Mouse (Mus musculus): Measurements from ENCODE around the gene Cdc42ep1.

Gene Cdc42ep1

DNA sequence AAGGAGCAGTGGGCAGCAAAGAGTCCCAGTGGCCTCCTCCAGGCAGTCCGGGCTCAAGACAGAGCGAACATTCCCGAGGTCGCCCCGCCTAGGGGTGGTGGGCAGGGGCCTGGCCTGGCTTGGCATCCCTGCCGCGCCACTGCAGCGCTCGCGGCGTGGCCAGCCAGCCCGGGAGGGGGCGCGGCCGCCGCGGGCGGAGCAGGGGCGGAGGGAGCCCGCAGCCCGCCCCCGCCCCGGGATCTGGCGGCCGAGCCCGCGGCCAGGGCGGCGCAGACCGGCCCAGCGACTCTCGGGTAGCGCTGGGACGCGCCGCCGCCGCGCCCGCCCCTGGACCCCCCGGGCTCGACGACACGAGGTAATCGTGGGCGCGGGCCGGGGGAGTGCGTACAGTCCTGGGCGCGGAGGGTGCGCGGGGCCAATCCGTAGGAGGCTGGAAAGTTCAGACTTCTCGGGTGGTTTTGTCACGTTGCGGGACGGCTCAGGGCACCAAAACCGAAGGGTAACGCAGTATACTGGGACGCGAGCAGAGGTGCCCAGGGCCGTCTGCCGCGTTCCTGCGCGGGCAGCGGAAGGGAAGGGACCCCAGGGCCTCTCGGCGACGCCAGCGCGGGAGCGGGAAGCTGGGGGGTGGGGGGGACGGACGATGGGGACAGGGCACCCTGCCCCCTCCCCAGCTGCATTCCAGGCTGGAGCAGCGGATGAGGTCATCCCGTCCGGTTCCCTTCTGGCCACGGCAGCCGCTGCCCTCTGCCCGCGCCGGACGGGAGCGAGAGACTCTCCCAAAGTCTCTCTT is at the start of gene Cdc42ep1:
Gene Cdc42ep1, plus strand, starts transcription at position 254 of the 793 bp plus-strand sequence.
- DNase-seq (ENCODE audit: low read depth) = peak; percentile 47

DNA sequence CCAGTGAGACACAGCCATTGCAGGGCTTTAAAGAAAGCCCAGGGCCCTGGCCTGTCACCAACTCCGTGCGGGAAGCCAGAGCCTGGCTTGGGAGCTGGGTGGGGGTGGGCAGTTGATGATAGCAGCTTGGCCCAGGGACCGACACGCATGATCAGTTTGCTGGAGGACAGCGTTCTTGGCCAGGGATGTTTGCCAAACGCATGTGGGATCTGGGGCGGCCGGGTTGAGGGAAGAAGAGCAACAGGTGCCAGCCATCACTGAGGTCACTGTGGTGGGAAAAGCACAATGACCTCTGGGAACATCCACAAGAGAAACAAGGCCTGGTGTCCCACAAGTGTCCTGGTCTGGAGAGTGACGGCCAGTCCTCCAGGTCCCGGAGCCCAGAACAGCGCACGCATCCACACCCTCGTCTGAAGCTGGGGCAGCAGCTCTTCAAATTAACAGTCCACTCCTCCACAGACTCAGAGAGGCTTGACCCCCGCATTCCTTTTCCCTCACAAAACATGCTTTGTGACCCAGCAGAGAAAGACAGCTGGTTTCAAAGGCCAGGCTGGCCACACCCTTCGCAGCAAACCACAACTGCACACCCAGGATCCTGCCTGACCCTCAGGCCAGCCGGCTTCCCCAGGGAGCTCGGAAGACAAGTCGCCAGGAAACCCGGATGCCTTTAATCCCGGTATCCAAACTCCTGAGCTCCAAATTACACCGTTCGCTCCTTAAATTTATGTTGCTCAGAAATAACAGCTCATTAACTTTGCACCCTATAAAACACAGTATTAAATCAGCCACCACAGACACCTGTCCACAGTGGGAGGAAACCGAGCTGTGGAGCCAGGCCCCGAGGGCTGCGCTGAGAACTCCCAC is 46.0 kb upstream of the Cdc42ep1 start:
- no peak for DNase-seq (ENCODE audit: low read depth)

DNA sequence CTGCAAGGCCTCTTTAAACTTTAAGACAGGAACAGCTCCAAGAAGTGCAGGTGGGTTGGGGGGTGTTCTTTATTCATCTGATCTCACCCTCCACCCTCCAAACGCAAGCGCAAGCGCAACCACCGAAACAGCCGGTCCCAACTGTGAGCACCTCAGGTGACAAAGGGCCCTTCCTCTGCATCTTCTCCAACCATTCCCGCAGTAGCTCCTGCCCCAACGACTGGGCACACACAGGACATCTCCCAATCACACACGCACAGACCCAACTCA is 45.4 kb upstream of the Cdc42ep1 start:
- no peak for DNase-seq (ENCODE audit: low read depth)

DNA sequence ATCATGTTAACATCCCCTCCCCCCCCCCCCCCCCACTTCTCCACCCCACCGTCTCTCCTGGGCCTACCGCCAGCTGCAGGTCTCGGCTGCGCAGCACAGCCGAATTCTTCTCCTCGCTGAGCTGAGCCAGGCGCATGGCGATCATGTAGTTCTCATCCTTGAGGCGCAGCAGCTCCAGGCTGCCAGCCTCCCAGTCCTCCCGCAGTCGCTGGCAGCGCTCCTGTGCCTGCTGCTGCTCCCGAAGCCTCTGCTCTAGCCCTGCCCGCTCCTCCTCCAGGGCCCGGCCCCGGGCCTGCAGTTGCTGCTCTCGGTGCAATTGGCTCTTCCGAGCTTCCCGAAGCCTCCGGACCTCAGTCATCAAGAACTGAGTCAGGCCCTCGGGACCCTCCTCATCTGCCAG is 43.4 kb upstream of the Cdc42ep1 start:
- no peak for DNase-seq (ENCODE audit: low read depth)

DNA sequence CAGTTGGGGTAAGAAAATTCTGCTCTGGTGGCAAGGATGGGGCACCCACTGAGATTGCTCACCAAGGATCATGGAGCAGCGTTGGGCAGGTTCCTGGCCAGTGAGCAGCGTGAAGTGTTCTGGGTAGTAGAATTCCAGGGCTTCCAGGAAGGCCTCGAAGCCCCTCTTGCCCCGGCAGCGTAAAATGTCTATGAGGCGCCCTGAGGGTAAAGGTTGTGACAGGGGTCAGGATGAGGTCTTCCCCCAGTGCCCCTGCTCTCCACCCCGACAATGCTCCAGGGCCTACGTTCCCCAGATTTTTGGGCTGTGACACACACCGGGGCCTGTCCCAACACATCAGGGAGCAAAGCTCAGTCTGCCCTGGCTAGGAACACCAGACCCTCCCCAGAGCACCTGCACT is 40.9 kb upstream of the Cdc42ep1 start:
- DNase-seq (ENCODE audit: low read depth) = no peak

DNA sequence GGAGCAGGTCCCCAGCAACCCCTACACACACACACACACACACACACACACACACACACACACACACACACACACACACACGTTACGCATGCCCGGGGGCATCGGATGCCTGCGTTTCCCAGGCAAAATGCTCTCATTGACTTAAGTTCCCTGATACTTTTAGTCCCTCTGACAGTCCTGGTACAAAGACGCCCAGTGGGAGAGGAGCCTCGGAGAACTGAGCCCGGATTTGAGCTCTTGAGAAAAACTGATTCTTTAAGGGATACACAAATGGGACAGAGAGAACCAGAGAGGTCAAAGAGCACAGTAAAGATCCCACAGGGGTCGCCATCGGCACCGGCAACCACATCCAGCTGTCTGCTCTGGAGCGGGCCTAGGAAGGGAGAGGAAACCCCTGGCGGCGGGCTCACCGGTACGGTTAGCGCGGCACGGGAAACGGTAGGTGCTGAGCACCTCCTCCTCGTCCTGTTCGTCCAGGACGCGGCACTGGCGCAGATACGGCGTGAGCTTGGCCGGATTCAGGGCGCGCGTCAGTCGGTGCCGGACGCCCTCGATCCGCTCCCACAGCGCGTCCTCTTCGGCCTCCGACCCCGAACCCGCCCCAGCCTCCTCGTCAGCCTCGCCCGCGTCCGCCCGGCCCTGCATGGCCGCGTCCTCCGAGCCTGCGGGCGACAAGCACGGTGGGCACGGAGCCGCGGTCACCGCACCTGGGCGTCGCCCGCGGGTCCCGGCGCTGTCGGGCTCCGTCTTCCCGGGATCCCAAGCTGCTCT is 40.3 kb upstream of the Cdc42ep1 start:
- peak; percentile 60 for DNase-seq (ENCODE audit: low read depth)

DNA sequence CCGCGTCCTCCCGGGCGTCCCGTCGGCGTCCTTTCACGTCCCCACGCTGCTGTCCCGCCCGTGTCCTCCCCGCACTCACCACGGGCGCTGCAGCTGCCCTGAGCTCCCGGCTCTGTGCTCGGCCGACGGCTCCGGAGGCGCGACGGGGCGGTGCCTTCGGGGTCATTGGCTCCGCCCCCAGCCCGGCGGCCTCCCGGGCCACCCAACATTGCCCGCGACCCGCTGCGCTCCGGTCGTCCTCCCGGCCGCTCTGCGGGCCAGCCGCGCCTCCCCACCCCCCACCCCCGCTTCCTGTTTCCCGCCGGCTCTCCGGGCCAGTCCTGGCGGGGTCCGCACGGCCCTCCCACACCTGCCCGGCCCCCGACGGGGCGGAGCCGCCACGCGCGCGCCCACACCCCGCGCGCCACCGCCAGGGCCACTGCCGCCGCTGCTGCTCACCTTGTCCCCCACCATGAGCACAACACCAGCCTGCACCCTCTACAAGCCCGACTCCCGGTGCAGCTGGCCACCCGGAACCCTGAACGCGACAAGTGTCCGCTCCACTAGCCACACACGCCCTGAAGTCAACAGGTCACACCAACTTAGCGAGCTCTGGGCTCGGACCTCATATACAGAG is 39.5 kb upstream of the Cdc42ep1 start, which contains the start of gene Card10:
Gene Card10, minus strand, starts transcription at position 267 of the 616 bp plus-strand sequence.
- DNase-seq (ENCODE audit: low read depth) = peak; percentile 70

DNA sequence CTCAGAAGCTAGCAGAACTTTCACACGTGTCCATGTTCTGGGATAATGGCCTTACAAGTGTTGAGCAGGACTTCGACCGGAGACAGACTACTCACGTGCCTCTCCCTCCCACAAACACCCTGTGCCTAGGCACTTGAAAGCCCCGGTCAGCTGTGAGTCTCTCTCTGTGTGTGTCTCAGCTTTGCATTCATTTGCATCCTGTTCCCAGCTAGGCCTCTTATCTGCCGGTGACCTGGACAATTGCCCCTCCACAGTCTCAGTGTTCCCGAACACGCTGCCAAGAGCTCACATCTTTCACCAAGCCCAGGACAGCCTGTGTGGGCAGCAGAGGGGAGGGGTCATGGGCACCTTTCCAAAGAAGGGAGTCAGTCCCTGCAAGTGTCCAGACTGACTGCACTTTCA is 38.9 kb upstream of the Cdc42ep1 start:
- peak; percentile 32 for DNase-seq (ENCODE audit: low read depth)

DNA sequence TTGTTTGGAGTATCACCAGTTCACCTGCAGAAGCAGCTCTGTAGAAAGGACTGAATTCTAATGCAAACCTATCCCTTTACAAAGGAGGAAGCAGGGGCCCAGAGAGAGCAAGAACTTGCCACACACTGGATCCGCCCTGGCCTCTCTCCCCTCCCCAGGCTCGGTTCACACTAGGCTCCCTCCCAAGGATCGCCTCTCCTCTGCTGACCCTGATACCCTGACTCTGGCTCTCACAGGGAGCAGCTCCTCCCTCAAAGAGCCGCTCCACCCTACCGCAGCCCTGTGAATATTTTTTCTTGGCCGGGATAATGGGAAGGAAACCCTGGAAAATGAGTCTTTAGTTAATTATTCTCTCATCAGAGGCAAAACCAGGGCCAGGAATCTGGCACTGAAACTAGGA is 38.1 kb upstream of the Cdc42ep1 start:
- DNase-seq (ENCODE audit: low read depth) = no peak

DNA sequence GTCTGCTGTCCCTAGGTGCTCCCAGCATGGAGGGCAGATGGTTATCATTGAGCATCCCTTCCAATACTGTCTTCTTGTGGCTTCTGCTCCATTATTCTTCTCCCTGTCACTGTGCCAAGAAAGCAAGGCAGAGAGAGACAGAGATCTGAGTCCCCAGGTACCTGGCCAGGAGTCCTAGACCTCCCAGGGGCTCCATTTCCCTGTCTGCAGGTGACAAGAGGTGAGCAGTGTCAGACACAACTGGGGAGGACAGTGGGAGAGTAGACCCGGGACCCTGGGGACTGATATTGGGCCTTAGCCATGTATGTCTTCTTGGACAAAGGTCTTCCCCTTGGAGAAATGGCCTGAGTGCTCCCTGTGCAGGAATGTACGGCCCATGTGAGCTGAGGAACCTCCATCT is 37.1 kb upstream of the Cdc42ep1 start:
- no peak for DNase-seq (ENCODE audit: low read depth)

DNA sequence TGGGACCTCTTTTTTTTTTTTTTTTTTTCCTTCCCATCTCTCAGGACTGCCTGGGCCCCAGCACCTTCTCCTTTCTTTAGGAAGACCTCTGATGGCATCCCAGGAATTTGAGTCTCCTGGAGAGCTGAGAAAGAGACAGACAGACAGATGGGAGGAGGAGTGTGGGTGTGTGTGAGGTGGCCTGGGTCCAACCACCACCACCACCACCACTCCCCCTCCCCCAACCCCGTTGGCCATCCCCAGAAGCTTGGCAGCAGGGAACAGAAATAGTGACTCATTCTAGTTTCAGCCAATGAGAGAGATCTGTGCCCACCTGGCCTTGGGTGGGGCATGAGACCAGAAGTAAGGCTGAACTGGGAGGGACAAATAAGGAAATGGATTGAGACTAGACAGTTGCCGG is 35.8 kb upstream of the Cdc42ep1 start:
- no peak for DNase-seq (ENCODE audit: low read depth)

DNA sequence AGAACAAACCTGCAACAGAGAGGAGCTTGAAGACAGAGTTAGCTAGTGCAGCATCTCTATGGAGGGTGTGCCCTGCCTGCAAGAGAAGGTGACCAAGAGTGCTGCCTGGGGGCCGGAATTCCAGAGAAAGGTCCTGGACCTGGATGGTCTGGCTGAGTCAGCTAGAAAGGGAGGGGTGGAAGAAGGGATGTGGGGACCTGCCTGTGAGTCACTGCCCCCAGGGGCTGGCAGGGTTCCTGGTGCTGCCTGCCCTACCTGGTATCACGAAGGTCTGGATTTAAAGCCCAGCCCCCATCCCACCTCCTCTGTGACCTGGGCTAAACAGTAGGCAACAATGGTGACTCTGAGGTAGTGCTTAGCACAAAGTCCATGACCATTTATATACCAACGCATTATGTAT is 35.3 kb upstream of the Cdc42ep1 start:
- DNase-seq (ENCODE audit: low read depth) = no peak

DNA sequence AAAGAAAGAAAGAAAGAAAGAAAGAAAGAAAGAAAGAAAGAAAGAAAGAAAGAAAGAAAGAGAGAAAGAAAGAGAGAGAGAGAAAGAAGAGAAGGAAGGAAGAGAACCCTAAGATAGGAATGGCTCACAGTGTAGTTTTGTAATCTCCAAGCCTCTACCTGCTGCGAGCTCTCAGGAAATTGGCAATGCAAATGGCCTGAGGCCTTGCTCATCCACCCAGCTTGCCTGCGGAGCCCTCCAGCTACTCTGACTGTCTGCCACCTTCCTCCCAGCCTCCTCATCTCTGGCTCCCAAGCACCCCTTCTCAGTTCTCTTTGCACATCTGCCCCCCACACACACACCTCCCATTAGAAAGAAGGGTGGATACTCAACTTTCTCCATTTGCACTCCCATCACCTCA is 33.4 kb upstream of the Cdc42ep1 start:
- no peak for DNase-seq (ENCODE audit: low read depth)

DNA sequence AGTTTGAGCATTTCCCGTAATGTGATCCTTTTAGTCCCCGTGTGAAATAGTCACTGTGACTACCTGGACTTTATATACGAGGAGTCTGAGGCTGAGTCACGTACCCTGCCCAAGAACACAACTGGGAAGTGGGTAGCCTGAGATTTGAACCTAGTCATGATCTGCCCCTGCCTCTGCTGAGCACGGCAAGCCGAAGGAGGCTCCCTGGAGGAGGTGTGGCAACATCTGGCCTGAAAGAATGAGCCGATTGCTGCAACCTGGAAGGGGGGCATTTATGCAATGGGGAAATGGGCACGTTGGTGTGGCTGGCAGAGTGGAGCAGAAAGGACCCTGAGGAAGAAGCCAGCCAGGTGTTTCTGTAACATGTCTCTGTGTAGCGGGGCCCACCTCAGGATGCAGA is 32.7 kb upstream of the Cdc42ep1 start:
- no peak for DNase-seq (ENCODE audit: low read depth)

DNA sequence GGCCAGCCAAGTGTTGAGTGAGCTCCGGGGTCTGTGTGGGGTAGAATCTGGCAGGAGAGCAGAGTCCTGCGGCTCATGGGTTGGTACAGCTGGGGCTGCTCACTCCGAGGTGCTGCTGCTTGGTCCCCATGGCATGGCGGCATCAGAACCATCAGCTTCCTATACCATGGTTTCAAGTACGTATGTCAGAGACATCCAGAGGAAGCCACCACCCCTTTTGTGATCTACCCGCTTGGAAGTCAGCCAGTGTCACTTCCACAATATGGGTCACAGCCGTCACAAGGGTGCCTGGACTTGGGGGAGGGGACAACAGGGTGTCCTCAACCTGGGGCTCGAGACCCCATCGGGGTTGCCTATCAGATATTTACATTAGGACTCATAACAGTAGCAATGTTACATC is 32.3 kb upstream of the Cdc42ep1 start:
- DNase-seq (ENCODE audit: low read depth) = no peak

DNA sequence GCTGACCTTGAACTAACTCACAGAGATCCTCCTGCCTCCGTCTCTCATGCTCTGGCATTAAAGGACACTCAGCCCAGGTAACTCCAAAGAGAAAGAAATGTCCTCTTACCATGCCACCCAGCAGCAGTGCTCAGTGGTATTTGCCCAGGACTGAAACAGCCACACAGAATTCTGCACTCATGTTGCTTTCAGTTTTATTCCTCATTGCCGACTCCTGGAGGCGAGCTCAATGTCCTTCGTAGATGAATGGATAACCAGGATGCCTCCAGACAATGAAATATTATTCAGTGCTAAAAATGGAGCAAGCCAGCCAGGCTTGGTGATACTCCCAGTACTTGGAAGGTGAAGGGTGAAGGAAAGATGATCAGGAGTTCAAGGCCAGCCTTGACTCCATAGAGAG is 28.8 kb upstream of the Cdc42ep1 start:
- no peak for DNase-seq (ENCODE audit: low read depth)

DNA sequence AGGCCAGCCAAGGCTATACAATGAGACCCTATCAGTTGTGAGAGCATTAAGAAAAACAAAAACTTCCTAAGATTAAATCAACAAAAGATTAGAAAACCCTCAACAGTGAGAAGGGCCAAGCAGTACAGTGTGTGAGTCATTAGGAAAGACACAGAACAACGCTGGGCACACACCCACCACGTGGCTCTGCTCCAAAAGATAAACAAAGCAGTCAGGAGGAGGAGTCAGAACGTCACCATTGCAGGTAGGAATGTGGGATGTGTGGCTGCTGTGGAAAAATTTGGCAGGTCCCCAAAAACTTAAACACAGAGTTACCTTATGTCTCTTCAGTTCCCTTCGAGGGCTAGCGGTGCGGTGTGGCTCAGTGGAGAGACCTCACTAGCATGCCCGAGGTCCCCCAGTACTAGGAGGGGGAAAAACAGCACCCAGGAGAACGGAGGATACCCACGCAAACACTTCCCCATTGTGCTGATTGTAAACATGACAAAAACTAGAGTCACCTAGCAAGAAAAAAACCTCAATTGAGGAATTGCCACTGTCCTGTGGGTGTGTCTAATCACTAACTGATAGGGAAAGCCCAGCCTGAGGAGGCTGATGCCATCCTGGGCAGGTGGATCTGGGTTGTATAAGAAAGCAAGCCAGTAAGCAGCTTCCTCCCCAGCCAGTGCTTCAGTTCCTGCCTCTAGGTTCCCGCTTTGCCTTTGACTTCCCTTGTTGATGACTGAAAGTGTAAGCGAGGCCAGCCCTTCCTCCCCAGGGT is 26.9 kb upstream of the Cdc42ep1 start:
- peak; percentile 43 for DNase-seq (ENCODE audit: low read depth)

DNA sequence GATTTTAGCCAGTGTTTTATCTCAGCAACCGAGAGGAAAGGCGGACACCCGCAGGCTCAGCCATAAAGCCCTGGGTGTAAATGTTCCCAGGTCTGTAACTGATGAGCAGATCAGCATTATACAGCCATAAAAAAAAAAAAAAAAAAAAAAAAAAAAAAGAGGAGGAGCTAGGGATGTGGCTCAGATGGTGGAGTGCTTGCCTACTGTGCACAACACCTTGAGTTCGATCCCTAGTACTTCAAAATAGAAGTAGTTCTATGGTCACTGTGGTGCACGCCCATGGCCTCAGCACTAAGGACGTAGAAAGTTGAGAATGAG is 26.4 kb upstream of the Cdc42ep1 start:
- DNase-seq (ENCODE audit: low read depth) = no peak

DNA sequence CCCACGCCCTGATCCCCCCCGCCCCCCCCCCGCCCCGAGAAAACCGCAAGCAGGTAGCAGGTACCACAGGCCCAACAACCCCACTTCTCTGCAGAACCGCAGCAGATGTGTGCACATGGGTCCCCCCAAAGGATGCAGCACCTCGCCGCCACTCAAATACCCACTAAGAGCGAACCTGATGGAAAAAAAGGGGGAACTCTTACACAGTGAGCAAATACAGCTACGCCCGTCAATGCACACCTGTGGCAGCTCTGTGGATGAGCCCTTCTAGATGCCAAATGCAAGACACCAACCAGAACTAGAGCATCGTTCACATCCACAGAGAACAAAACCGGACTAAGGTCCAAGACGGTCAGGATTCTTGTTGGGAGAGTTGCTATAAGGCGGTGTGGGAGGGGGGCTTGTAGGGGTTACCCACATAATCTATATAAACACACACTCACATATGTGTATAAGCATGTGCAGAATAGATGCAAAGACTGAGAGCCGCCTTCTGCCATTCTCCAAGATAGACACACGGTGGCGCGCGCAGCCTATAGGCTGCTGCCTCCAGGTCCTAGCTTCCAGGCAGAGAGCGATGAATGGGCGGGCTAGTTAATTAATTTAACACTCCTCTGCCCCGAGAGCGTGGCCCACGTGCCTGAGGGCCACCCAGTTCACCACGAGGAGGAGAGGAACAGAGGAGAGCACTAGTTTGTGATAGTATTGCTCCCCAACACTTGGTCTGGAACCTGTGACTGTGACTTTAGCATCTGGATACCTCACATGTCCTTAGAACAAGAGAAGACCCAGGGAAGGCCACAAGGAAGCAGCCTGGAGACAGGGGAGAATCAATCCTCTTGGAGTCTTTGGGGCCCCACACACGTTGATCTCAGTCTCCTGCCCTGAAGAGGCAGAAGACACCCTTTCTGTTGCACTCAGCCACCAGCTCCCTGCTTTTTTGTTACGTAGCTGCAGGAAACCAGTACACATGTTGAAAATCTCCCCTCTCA is 15.9 kb upstream of the Cdc42ep1 start:
- DNase-seq (ENCODE audit: low read depth) = peak; percentile 80

DNA sequence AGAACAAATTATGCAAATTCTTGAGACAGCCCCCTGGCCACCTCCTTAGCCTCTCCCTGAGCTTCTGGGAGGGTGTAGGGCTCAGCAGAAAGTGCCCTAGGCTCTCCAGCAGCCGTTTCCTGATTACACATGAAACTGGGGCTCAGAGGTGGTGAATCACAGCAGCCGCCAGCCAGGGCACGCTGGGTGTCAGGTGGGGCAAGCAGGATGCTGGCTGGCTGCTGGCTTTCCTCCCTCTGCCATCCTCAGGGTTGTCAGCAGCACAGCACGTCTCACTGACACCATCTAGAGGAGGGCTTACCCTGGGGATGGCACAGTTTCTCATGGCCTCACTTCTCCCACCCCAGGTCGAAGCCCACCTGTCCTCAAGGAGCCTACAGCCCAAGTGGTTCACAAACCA is 14.1 kb upstream of the Cdc42ep1 start:
- DNase-seq (ENCODE audit: low read depth) = peak; percentile 69
